Mouse (Mus musculus): Measurements from ENCODE around the gene Cyp2d10.
"Not testable (repeated sequence)": the region's sequence is repeated elsewhere in the genome, so short reads cannot be mapped to it uniquely, and the experiment has no call there.

Gene Cyp2d10

GRCm38 (mm10) chr15:82401516-82401915 lies 5.5 kb downstream of the Cyp2d10 start:
- no peak for DNase-seq (ENCODE audit: extremely low spot score)

DNA sequence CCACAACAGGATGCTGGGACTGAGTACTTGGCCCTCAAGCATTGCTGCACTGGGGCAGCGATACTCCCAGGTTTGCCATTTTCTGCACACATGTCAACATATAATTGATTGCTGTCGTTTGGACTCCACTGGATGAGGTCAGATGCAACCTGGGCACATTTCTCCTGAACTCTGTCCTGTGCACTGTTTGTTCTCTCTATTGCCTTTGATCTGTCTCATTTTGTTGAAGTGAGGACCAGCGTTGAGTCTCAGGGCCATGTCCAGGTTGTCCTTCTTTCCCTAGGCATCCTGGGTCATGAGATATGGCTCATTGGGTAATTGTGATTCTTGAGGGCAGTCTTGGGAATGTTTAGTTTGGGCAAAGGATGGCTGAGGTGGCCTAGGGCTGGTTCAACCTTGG lies 11.0 kb downstream of the Cyp2d10 start:
- not testable (repeated sequence) for DNase-seq (ENCODE audit: extremely low spot score)

GRCm38 (mm10) chr15:82393922-82394321 lies 13.1 kb downstream of the Cyp2d10 start, which contains the start of gene Cyp2d11:
TSS of gene Cyp2d11 (minus strand) at chr15:82394022.
- not testable (repeated sequence) for DNase-seq (ENCODE audit: extremely low spot score)

GRCm38 (mm10) chr15:82389916-82390315 lies 17.1 kb downstream of the Cyp2d10 start:
- DNase-seq (ENCODE audit: extremely low spot score) = not testable (repeated sequence)

DNA sequence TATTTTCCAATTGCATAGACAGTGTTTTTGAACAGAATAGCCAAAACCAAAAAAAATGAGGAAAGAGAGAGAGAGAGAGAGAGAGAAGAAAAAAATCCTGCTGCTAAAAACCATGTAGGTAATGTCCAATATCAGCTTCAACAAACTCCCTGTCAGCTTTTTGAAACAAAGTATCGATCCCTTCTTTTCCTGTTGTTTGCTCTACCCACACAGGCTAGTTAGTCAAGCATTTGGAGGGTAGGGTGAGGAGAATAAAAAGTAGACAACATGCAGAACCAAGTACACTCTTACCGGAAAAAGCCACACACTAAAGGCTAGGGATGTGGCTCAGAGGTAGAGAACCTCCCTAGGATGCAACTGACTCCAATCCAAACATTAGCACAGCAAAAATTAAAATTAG lies 21.3 kb downstream of the Cyp2d10 start:
- no peak for DNase-seq (ENCODE audit: extremely low spot score)

DNA sequence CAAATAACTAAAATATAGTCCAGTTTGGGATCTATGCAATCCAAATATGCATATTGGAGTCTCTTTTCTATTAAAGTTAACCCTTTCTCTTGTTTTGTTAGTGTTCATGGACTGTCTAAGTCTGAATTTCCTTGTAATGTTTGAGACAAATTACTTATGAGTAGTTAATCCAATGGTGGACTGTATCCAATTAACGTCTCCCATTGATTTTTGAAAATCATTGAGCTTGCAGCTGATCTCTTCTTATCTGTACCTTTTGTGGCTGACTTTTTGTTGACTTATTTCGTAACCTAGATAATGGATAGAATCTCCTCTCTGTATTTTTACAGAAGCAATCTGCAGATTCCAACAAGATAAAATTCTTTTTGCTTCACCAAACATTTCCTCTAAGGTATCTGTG lies 24.6 kb downstream of the Cyp2d10 start:
- DNase-seq (ENCODE audit: extremely low spot score) = no peak

GRCm38 (mm10) chr15:82380714-82381062 lies 26.3 kb downstream of the Cyp2d10 start:
- DNase-seq (ENCODE audit: extremely low spot score) = no peak

DNA sequence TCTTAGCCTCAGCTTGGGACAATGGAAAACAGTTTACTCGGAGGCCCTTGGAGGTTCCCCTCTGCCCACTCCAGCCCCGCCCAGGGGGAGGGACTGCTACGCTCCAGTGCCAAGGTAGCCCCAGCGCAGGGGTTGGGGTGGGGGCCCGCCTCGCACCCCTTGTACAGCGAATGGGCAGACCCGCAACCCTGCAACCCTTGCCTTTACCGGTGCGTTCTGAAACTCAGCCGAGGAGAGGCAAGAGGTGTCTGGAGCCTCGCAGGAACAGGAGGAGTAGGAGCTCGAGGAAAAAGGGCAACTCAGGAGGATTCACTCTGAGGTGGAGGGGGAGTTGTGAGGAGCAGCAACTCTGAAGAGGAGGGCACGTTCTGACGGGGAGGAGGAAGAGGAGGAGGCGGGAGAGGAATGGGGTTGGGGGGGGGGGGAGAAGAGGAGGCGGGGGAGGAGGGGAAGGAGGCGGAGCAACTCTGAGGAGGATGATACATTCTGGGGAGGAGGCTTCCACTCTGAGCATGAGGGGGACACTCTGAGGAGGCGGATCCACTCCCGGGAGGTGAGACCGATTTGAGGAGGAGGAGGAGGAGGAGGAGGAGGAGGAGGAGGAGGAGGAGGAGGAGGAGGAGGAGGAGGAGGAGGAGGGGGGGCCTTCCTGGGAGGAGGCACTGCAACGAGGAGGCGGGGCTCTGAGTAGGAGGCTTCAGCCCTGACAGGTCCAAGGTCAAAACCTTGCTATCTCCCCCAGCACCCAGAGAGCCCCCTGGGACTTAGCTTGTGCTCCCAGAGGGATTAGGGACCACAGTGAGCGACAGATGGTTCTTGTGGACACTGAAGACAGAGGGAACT lies 26.9 kb downstream of the Cyp2d10 start, which contains the start of gene Cyp2d22:
TSS of gene Cyp2d22 (minus strand) at position 390 of the 843 bp plus-strand sequence.
- DNase-seq (ENCODE audit: extremely low spot score) = peak; percentile 72

DNA sequence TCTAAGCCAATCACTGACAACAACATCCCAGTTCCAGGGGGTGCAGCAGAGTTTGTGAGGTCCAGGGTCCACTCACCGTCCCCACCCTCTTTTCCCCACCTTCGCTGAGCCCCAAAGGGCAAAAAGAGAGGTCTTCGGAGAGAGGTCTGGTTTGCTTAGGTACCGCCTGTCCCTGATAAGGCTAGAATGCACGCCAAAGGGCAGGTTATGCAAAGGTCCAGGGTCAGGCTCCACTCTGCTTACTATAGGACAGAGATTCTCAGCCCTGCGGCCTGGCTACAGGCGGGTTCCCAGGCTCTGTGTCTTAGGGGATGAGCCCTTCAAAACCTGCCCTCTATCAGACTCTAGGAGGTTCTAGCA lies 27.5 kb downstream of the Cyp2d10 start:
- no peak for DNase-seq (ENCODE audit: extremely low spot score)

GRCm38 (mm10) chr15:82378261-82379180 lies 28.5 kb downstream of the Cyp2d10 start:
- no peak for DNase-seq (ENCODE audit: extremely low spot score)

DNA sequence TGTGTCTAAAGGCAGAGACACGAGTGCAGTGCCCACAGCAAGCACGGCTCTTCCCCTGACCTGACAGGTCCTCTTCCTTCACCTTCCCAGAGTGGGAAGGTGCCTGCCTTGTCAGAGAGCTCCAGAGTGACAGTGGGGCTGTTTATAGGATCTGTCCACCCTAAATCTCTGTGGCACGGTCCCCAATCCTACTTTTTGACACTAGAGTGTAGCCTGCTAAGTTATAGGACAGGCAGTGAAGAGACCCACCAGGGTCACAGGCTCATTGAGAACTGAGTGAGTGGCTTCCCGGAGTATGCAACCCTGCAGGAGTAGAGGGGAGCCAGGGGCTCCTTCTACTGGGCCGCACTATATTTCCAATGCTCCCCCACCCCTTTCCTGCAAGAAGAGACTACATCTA lies 29.3 kb downstream of the Cyp2d10 start:
- DNase-seq (ENCODE audit: extremely low spot score) = no peak

GRCm38 (mm10) chr15:82376393-82377138 lies 30.4 kb downstream of the Cyp2d10 start:
- DNase-seq (ENCODE audit: extremely low spot score) = no peak

- no peak for DNase-seq (ENCODE audit: extremely low spot score)
Measured at GRCm38 (mm10) chr15:82375855-82376254, 31.1 kb downstream of the Cyp2d10 start.

- DNase-seq (ENCODE audit: extremely low spot score) = no peak
Measured at GRCm38 (mm10) chr15:82374437-82374836, 32.6 kb downstream of the Cyp2d10 start.

- no peak for DNase-seq (ENCODE audit: extremely low spot score)
Measured at GRCm38 (mm10) chr15:82372991-82373390, 34.0 kb downstream of the Cyp2d10 start.

DNA sequence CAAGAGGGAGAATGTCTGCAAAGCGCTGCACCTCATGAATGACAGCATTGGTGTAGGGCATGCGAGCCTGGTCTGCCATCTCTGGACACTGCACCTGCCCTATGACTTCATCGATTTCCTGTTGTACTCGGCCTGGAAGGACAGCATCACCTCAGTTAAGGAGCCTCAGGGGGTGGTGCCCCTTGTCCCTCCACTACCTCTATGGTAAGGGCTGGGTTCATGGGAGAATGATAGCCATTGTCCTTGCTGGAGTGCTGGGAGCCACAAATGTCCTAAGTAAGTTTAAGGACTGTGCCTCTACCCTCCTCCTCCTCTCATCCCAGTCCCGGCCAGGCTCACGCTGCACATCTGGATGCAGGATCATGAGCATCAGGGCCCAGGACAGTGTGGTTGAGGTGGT lies 34.5 kb downstream of the Cyp2d10 start:
- no peak for DNase-seq (ENCODE audit: extremely low spot score)

DNA sequence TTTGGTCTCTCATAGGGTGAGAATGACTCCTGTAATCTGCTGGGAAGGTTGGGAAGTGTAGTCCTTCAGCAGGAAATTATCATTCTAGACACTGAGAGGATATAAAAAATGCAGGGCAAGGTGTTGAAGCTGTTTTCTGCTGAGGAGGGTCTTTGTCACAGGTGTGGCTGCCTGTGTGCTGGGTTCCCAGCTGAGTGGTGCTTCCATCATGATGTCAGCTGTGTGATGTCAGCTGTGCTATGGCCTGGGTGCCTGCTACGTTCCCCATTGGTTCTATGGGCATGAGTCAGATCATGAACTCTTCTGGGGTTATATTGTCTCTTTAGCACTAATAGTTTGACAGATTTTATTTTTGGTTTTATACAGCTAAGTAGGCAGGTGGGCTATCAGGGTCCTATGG lies 38.1 kb downstream of the Cyp2d10 start:
- DNase-seq (ENCODE audit: extremely low spot score) = no peak

DNA sequence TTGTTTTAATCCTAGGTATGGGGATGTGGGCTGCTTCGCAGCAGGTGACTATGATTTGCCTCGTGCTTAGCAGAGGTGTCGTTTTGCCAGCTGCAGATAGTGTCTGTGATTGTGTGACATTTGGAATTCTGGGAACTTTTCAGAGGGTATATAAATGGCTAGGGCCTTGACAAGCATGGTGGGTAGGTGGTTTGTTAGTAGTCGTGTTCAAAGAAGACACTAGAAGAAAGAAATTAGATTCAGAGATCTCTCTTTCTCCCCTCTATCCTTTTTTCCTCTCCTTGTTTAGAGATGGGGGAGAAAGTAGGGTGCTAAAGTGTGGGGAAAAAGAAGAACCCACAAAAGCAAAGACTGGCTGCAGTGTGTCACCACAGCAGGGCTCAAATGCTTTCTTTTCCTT lies 38.8 kb downstream of the Cyp2d10 start:
- no peak for DNase-seq (ENCODE audit: extremely low spot score)

DNA sequence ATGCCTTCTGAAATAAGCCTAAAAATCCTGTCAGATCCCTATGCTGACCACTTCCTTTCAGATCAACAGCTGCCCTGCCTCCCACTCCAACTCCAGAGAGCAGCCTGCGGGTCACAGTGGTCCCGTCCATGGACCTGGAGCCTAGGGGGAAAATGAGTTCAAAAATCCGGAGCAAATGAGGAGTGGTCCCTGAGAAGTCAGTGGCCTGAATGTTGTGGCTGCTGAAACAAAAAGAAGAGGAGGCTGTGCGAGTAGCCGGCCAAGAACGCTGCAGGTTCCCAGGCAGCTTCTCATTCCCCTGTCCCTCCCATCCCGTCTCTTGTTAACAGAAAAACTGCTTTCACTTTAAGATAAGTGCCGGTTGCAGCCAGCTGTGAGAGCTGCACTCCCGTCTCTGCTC lies 42.4 kb downstream of the Cyp2d10 start:
- not testable (repeated sequence) for DNase-seq (ENCODE audit: extremely low spot score)

DNA sequence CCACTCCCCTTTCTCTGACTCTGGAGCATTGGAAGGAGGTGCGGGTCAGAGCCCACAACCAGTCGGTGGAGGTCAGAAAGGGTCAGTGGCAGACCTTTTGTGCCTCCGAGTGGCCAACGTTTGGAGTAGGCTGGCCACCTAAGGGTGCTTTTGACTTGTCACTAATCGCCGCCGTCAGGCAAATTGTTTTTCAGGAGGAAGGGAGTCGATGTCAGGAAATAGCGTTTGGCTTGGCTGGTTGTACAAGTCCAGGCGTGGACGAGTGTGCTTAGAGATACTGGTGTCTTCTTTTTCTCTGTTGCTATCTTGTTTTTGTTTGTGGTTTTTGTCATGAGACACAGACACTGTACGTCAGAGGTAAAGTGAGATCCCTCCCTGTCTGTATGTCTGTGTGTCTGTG lies 43.2 kb downstream of the Cyp2d10 start:
- DNase-seq (ENCODE audit: extremely low spot score) = not testable (repeated sequence)

GRCm38 (mm10) chr15:82362234-82362633 lies 44.8 kb downstream of the Cyp2d10 start:
- no peak for DNase-seq (ENCODE audit: extremely low spot score)

GRCm38 (mm10) chr15:82361459-82362018 lies 45.5 kb downstream of the Cyp2d10 start:
- DNase-seq (ENCODE audit: extremely low spot score) = no peak
